Mouse (Mus musculus) midbrain, postnatal 0 days (tissue): Measurements from ENCODE around the gene Myh7. TPM values are rescaled to one million over a fixed set of nuclear protein-coding genes. Genes with fewer than 3 reads are reported as not detected.

Source experiments
- ATAC-seq: fragments of 200-750 bp; cut with Nextera tagmentation; 2 replicates; pipeline ENCODE4 v1.8.0; 2017; ENCODE audit warnings: moderate number of reproducible peaks, mild to moderate bottlenecking, moderate TSS enrichment, moderate library complexity; ENCODE audit not compliant: low FRiP score
- DNase-seq: peaks from one replicate; pipeline ENCODE4 v3.0.0-alpha.2; 2015; ENCODE audit warnings: low spot score
- H3K27ac ChIP-seq: fragments of 300-500 bp; sonication (generic); 2 replicates; pipeline ENCODE4 v1.5.1; 2014; ENCODE audit warnings: low read depth, mild to moderate bottlenecking, low read length, mixed read lengths
- H3K27me3 ChIP-seq: fragments of 300-500 bp; sonication (generic); 2 replicates; pipeline ENCODE4 v1.6.1; 2014; ENCODE audit warnings: low read length, control low read depth, mixed read lengths; ENCODE audit not compliant: insufficient read depth
- H3K36me3 ChIP-seq: fragments of 300-500 bp; sonication (generic); 2 replicates; pipeline ENCODE4 v1.6.1; 2014; ENCODE audit warnings: low read length, control low read depth, mixed read lengths; ENCODE audit not compliant: insufficient read depth
- H3K4me1 ChIP-seq: fragments of 300-500 bp; sonication (generic); 2 replicates; pipeline ENCODE4 v1.6.1; 2014; ENCODE audit warnings: mild to moderate bottlenecking, control low read depth, antibody characterized with exemption, low read length, mixed read lengths; ENCODE audit not compliant: insufficient read depth
- H3K4me2 ChIP-seq: fragments of 300-500 bp; sonication (generic); 2 replicates; pipeline ENCODE4 v1.6.1; 2014; ENCODE audit warnings: low read depth, mild to moderate bottlenecking, low read length, mixed read lengths; ENCODE audit not compliant: poor library complexity, severe bottlenecking
- H3K4me3 ChIP-seq: fragments of 300-500 bp; sonication (generic); 2 replicates; pipeline ENCODE4 v1.5.1; 2014; ENCODE audit warnings: low read depth, mild to moderate bottlenecking, low read length, moderate library complexity
- H3K9ac ChIP-seq: fragments of 300-500 bp; sonication (generic); replicated peaks from 2 replicates; pipeline ENCODE4 v1.6.1; 2014; ENCODE audit warnings: mild to moderate bottlenecking, low read length, moderate library complexity, mixed read lengths; ENCODE audit not compliant: poor library complexity, severe bottlenecking
- H3K9me3 ChIP-seq: fragments of 300-500 bp; sonication (generic); 2 replicates; pipeline ENCODE4 v1.6.1; 2016; ENCODE audit warnings: low read length, control low read depth
- CTCF ChIP-seq: IDR thresholded peaks from 2 replicates; pipeline ENCODE4 v1.5.1; 2016; ENCODE audit warnings: antibody characterized with exemption, mild to moderate bottlenecking
- WGBS: fragments of 180-500 bp; shearing (Covaris S2); extraction: QIAGEN DNeasy Blood & Tissue Kit; methylation state at CpG from one replicate; pipeline ENCODE4 v1.1.7; 2014; 5-methylcytosine and 5-hydroxymethylcytosine counted together
- polyA plus RNA-seq: library from polyadenylated mRNA; unstranded; fragments of >200 nt; fragmentation: Nextera tagmentation; extraction: Ambion mirVana; gene quantifications from 2 replicates; pipeline ENCODE4 v1.2.1, GENCODE M21; 2015
- total RNA-seq: library from RNA; depleted of rRNA; stranded (reverse); fragments of >200 nt; gene quantifications from 2 replicates; pipeline ENCODE4 v1.2.3, GENCODE M21; 2014

The Myh7 gene
- total and polyA plus RNA-seq, 2 experiments from 2014 or later: 3.2 to 9.6 TPM

DNA sequence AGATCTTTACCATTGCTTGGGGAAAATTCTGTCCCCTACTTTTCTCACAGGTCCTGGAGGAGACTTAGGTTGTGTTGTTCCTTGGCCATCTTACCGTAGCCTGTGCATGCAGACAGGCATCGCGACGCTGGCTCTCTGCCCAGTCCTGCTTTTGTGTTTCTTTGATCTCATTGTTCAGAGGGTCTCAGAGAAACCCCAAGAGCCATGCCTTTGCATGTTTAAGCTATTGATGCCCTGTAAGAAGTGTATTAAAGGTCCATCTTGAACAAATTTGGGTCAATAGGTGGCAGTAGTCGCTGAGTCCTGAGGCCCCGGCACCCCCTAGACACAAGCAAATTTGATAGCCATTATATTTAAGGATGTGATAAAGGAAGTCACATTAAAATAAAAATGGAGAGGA, 33.2 kb upstream of the Myh7 start:
- peak overlapping the region; percentile 86 for H3K27ac ChIP-seq
- 2% methylated on average over 6 of the region's 6 CpGs for WGBS
- peaks cover 6% of the 10 kb centered on the region; the same call in 1 of the 2 replicates for H3K36me3 ChIP-seq
- DNase-seq (peak; percentile 63), ATAC-seq (peak; percentile 41; the same call in 1 of the 2 replicates)
- H3K27me3 ChIP-seq: no peaks in the 10 kb centered on the region
- no peaks in the 10 kb centered on the region for H3K9me3 ChIP-seq
- no peak overlapping the region for H3K4me2 ChIP-seq
- no peak overlapping the region for H3K4me3 ChIP-seq
- H3K9ac ChIP-seq: no peak overlapping the region; the same call in 1 of the 2 replicates
- H3K4me1 ChIP-seq: peaks cover 12% of the 10 kb centered on the region
- TF ChIP-seq CTCF: peak; percentile 68

DNA sequence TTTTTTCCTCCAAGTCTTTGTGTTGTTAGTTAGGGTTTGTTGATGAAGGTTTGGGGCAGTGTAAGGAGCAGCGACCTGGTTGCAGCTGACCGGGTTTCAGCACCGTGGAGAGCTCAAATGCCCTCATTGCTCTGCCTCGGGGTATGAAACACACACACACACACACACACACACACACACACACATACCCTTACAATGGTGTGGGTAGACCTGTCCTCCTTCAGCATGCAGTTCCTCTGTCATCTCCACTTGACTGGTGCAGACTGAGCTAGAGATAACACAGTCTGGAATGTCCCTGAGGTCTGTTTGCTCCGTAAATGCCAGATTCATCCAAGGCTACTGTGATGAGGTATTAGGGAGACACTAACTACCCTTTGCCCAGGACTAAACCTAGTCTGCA, 32.8 kb upstream of the Myh7 start:
- ATAC-seq: no peak
- Histone ChIP-seq H3K27me3 (no peaks in the 10 kb centered on the region), H3K9ac (no peak overlapping the region), H3K36me3 (peaks cover 10% of the 10 kb centered on the region; the same call in 1 of the 2 replicates), H3K9me3 (no peaks in the 10 kb centered on the region), H3K27ac (0 out of 2 replicates have a peak overlapping the region, but pooled peaks have one; percentile 86), H3K4me3 (no peak overlapping the region), H3K4me1 (peaks cover 12% of the 10 kb centered on the region), H3K4me2 (no peak overlapping the region)
- DNase-seq: no peak
- no peak for TF ChIP-seq CTCF
- 12% methylated on average over 5 of the region's 5 CpGs for WGBS

DNA sequence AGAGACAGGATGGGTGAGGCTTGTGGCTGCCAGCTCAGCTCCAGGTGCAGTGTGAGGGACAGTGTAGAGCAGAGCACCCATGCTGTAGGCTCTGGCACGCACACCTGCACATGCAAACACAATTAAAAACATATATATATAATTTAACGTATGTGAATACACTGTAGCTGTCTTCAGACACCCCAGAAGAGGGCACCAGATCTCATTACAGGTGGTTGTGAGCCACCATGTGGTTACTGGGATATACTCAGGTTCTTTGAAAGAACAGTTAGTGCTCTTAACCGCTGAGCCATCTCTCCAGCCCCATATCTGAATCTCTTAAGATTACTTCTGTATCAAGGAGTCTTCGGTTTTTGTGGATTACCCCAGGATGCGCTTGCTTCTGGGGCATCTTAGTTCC, 31.1 kb upstream of the Myh7 start:
- ATAC-seq (no peak), DNase-seq (no peak)
- H3K27ac ChIP-seq: no peak overlapping the region
- no peak overlapping the region for H3K9ac ChIP-seq
- peaks cover 12% of the 10 kb centered on the region for H3K4me1 ChIP-seq
- H3K36me3 ChIP-seq: peaks cover 22% of the 10 kb centered on the region
- no peaks in the 10 kb centered on the region for H3K9me3 ChIP-seq
- no peak overlapping the region for H3K4me3 ChIP-seq
- H3K4me2 ChIP-seq: no peak overlapping the region
- no peaks in the 10 kb centered on the region for H3K27me3 ChIP-seq
- 80% methylated on average over 5 of the region's 5 CpGs for WGBS
- peak; percentile 68 for TF ChIP-seq CTCF

DNA sequence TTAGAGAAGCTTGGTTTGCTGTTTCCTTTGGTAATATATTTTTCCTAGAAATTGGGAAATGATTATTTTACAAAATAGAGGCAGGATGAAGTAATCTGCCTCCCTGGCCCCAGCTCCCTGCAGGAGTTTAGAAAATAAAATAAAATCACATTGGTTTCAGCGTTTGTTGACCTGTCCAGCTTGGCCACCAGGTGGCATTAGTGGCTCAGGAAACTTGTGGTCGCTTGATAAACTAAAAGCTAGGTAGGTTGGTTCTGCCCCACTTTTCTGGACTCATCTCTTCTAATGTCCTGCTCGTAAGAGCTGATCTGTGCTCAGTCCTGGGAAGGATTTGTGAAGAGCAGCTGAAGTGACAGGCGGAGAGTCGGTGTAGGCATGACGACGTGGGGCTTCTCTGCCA, 29.8 kb upstream of the Myh7 start:
- H3K4me3 ChIP-seq: no peak overlapping the region
- H3K9ac ChIP-seq: no peak overlapping the region
- 57% methylated on average over 7 of the region's 7 CpGs for WGBS
- DNase-seq: peak; percentile 86
- peaks cover 27% of the 10 kb centered on the region for H3K36me3 ChIP-seq
- ATAC-seq: no peak
- H3K4me2 ChIP-seq: no peak overlapping the region
- peaks cover 9% of the 10 kb centered on the region for H3K4me1 ChIP-seq
- H3K27ac ChIP-seq: no peak overlapping the region
- TF ChIP-seq CTCF: peak; percentile 85
- no peaks in the 10 kb centered on the region for H3K9me3 ChIP-seq
- H3K27me3 ChIP-seq: no peaks in the 10 kb centered on the region

DNA sequence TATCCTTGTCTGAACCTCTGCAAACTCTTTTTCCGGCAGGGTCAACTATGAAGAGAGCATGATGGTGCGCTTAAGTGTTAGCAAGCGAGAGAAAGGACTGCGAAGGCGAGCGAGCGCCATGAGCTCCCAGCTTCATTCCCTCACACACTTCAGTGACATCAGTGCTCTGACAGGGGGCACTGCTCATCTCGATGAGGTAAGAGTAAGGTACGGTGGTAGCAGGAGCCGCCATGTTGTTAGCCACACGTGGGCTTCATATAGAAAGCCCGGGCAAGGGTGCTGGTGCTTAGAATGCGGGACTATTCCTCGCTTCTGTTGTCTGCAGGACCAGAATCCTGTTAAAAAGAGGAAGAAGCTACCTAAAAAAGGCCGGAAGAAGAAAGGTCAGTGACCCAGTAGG, 28.6 kb upstream of the Myh7 start:
- no peak overlapping the region for H3K4me2 ChIP-seq
- no peak overlapping the region for H3K4me3 ChIP-seq
- TF ChIP-seq CTCF: no peak
- H3K36me3 ChIP-seq: peaks cover 27% of the 10 kb centered on the region
- 94% methylated on average over 15 of the region's 15 CpGs for WGBS
- H3K9ac ChIP-seq: no peak overlapping the region
- no peak for DNase-seq
- no peaks in the 10 kb centered on the region; the same call in 1 of the 2 replicates for H3K4me1 ChIP-seq
- H3K27me3 ChIP-seq: no peaks in the 10 kb centered on the region
- no peak for ATAC-seq
- no peaks in the 10 kb centered on the region for H3K9me3 ChIP-seq
- H3K27ac ChIP-seq: no peak overlapping the region

DNA sequence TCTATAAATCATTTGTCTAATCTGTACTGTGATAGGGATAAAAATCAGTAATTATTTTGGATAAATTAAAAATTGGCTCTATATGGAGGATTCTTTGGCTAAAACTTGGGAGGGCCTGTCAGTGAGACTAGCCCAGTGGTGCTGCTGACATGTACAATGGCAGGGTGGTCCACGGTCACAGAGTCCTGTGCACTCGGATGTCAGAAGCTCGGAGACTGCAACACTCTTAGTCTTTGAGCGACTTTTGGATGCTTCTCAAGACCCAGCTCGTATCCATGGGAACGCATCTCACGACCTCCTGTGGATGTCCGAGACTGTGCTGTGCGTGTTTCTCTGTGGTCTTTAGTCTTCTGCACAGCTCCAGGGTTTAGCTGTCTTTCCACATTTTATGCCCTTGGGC, 26.0 kb upstream of the Myh7 start:
- no peak overlapping the region for H3K4me3 ChIP-seq
- ATAC-seq: no peak
- H3K4me1 ChIP-seq: peaks cover 3% of the 10 kb centered on the region; the same call in 1 of the 2 replicates
- H3K27ac ChIP-seq: no peak overlapping the region
- H3K9me3 ChIP-seq: no peaks in the 10 kb centered on the region
- peak; percentile 38 for DNase-seq
- H3K9ac ChIP-seq: no peak overlapping the region
- no peak overlapping the region for H3K4me2 ChIP-seq
- 20% methylated on average over 9 of the region's 9 CpGs for WGBS
- no peak for TF ChIP-seq CTCF
- H3K36me3 ChIP-seq: peaks cover 30% of the 10 kb centered on the region
- no peaks in the 10 kb centered on the region for H3K27me3 ChIP-seq
